ENCODE assay signal across 8 mouse cellular contexts in the genomic region with DNA sequence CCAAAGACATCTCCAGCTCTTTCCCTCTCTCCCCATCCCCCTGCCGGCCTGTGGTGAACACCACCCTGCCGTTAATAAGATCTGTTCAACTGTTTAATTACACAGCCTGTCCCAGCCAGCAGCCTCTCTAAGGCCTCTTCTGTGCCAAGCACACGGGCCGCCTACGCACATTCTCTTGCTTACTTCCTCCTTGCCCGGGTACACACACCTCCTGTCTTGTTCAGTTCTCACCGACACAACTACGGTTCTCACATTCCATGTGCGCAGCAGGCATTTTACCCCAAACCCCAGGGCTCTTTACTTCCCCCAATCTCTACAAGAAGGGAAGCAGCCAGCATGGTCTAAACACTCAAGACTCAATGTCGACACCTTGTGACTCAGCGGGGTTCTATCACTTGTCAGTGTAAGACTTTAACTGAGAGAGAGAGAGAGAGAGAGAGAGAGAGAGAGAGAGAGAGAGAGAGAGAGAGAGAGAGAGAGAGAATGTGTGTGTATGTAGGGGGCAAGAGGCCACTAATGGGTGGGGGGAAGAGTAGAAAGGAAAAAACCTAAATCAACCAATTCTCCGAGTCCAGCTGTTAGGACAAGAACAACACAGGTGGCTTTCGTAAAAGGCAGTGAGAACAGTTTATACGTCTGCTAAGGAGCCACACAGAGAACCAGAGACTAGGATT.
DNase-seq lines count a peak whose midpoint lies in the region; ATAC-seq lines count a peak whose summit lies in the region.

No protein-coding gene starts in this region.

- H3K36me3 ChIP-seq in embryonic facial prominence, embryonic 14.5 days (ENCODE audit: control insufficient read depth, insufficient read depth, low read length) = no peaks in the 10 kb centered on the region
- H3K36me3 ChIP-seq in embryonic facial prominence, embryonic 10.5 days (replicated peaks) = no peaks in the 10 kb centered on the region
- H3K36me3 ChIP-seq in splenic B cell, adult 2 months (ENCODE audit: control insufficient read depth, insufficient read depth, low read length, poor library complexity, severe bottlenecking) = peaks cover 15% of the 10 kb centered on the region

- H3K4me3 ChIP-seq in embryonic facial prominence, embryonic 14.5 days (ENCODE audit: low read depth, low read length) = no peak overlapping the region
- no peak overlapping the region for H3K4me3 ChIP-seq in embryonic facial prominence, embryonic 10.5 days

- 65% methylated on average over 14 of the region's 14 CpGs for WGBS in embryonic facial prominence, embryonic 14.5 days
- WGBS in embryonic facial prominence, embryonic 10.5 days = 79% methylated on average over 14 of the region's 14 CpGs

- no peak overlapping the region for H3K9ac ChIP-seq in embryonic facial prominence, embryonic 14.5 days (ENCODE audit: low read depth, low read length)

- peak; percentile 64 for DNase-seq in embryonic facial prominence, embryonic 14.5 days (ENCODE audit: low spot score)
- DNase-seq in embryonic facial prominence, embryonic 10.5 days (ENCODE audit: low spot score) = no peak
- DNase-seq in testis, postnatal 14 days (ENCODE audit: low spot score) = peak; percentile 27
- no peak for DNase-seq in testis, postnatal 10 days (ENCODE audit: low spot score)
- peak; percentile 85 for DNase-seq in layer of hippocampus, adult 9-11 months
- peak; percentile 72 for DNase-seq in splenic B cell, adult 2 months (ENCODE audit: low read depth, low spot score)
- no peak for DNase-seq in adrenal gland, postnatal 10 days
- no peak for DNase-seq in kidney, adult 18-20 months

- no peak overlapping the region for H3K27ac ChIP-seq in embryonic facial prominence, embryonic 14.5 days (replicated peaks; ENCODE audit: low read depth, low read length)
- no peak overlapping the region for H3K27ac ChIP-seq in embryonic facial prominence, embryonic 10.5 days (replicated peaks)

- no peaks in the 10 kb centered on the region for H3K9me3 ChIP-seq in embryonic facial prominence, embryonic 14.5 days (ENCODE audit: control insufficient read depth, low read length)
- H3K9me3 ChIP-seq in embryonic facial prominence, embryonic 10.5 days = no peaks in the 10 kb centered on the region

- no peaks in the 10 kb centered on the region for H3K27me3 ChIP-seq in embryonic facial prominence, embryonic 14.5 days (replicated peaks; ENCODE audit: control insufficient read depth, insufficient read depth, low read length)
- H3K27me3 ChIP-seq in embryonic facial prominence, embryonic 10.5 days (replicated peaks; ENCODE audit: low read depth, poor library complexity, severe bottlenecking) = no peaks in the 10 kb centered on the region
- no peaks in the 10 kb centered on the region for H3K27me3 ChIP-seq in splenic B cell, adult 2 months (ENCODE audit: control insufficient read depth, insufficient read depth, low read length, poor library complexity, severe bottlenecking)

- H3K4me2 ChIP-seq in embryonic facial prominence, embryonic 14.5 days (ENCODE audit: low read depth, low read length) = no peak overlapping the region

- no peak for ATAC-seq in embryonic facial prominence, embryonic 14.5 days (ENCODE audit: low read depth)

- H3K4me1 ChIP-seq in embryonic facial prominence, embryonic 14.5 days (ENCODE audit: control insufficient read depth, insufficient read depth, low read length) = peaks cover 24% of the 10 kb centered on the region
- peaks cover 31% of the 10 kb centered on the region for H3K4me1 ChIP-seq in embryonic facial prominence, embryonic 10.5 days

Comparison
In these comparisons a context has a peak if more than half of its experiments do, and no peak if none do; other contexts are left out.
1. DNase-seq: peak in embryonic facial prominence, embryonic 14.5 days (single experiment), testis, postnatal 14 days (single experiment), layer of hippocampus, adult 9-11 months (single experiment) and splenic B cell, adult 2 months (single experiment); none in embryonic facial prominence, embryonic 10.5 days (single experiment), testis, postnatal 10 days (single experiment), adrenal gland, postnatal 10 days (single experiment) and kidney, adult 18-20 months (single experiment).